ENCODE assay signal across 8 mouse cellular contexts in the genomic region with DNA sequence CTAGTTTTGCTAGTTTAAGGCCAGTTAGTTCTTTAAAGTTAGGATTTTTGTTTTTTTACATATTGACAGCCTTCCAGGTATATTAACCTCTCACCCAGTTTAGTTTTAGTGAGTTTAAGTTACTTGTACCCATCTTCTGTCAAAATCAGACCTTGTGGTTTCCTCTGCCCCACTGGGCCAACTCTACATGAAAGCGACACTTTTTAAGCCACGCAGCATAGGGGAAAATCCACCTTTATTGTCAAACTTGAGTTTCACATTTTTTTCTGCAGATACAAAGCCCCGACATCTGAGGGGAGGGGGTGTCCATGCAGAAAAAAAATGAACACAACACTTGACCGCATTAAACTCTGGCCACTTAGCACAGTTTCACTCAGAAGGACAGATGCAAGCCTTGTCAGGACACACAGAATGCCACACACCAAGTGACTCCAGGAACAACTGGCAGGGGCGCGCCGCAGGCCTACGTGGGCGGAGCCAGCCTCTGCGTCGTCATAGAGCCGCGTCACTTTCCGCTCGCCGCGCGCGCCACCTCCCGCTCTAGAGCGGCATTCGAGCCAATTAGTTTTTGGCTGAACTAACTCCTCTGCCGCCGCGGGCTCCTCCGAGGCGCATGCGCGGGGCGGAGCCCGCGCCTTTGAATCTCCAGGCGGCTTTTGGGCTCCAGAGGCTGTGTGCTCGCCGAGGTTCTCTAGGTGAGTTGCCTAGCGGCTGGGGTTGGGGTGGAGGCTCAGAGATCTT. TPM values are rescaled to one million over a fixed set of nuclear protein-coding genes. Genes with fewer than 3 reads are reported as not detected.
DNase-seq lines count a peak whose midpoint lies in the region; ATAC-seq lines count a peak whose summit lies in the region.

Cenpi (plus strand) TSS at position 551 of the 741 bp plus-strand sequence.

- no peak within 1 kb of the TSS for H3K27ac ChIP-seq in hindbrain, embryonic 16.5 days (ENCODE audit: low read depth, low read length)
- H3K27ac ChIP-seq in macrophage: 0 out of 2 replicates have a peak within 1 kb of the TSS, but pooled peaks have one; percentile 19

- peak; percentile 97 for ATAC-seq in hindbrain, embryonic 16.5 days

- H3K9me3 ChIP-seq in hindbrain, embryonic 16.5 days (ENCODE audit: control insufficient read depth, low read length): no peaks in the 10 kb centered on the region

- no peaks in the 10 kb centered on the region for H3K27me3 ChIP-seq in hindbrain, embryonic 16.5 days (replicated peaks; ENCODE audit: control insufficient read depth, insufficient read depth, low read length)

- H3K9ac ChIP-seq in hindbrain, embryonic 16.5 days (ENCODE audit: low read depth, low read length): peak within 1 kb of the TSS; percentile 52

- peak within 1 kb of the TSS; percentile 47 for H3K4me3 ChIP-seq in hindbrain, embryonic 16.5 days (ENCODE audit: low read length)
- peak within 1 kb of the TSS; percentile 46 for H3K4me3 ChIP-seq in macrophage (ENCODE audit: inconsistent target)

- 0 out of 2 replicates have a peak, but pooled peaks cover 7% of the 10 kb centered on the region for H3K79me2 ChIP-seq in macrophage (ENCODE audit: inconsistent target)

- peak; percentile 90 for DNase-seq in T-cell, adult 2 months (ENCODE audit: low spot score)
- peak; percentile 79 to 82 for DNase-seq in cerebellum, postnatal 36 days
- DNase-seq in frontal cortex, postnatal 36 days (ENCODE audit: low spot score in 2 of 2): peak; percentile 69 to 88
- DNase-seq in left cerebral cortex, adult 18-20 months (ENCODE audit: low spot score in 2 of 2): peak; percentile 77 to 87
- peak; percentile 88 for DNase-seq in right cerebral cortex, adult 18-20 months
- peak; percentile 36 for DNase-seq in urinary bladder, postnatal 10 days (ENCODE audit: low spot score)

- no peaks in the 10 kb centered on the region for H3K36me3 ChIP-seq in hindbrain, embryonic 16.5 days (ENCODE audit: control insufficient read depth, insufficient read depth, low read length)
- no peaks in the 10 kb centered on the region for H3K36me3 ChIP-seq in macrophage (ENCODE audit: inconsistent target)

- 20% methylated on average over 36 of the region's 36 CpGs for WGBS in hindbrain, embryonic 16.5 days
- 27% methylated on average over 34 of the region's 36 CpGs for WGBS in macrophage (ENCODE audit: missing documents)

- no peaks in the 10 kb centered on the region for H3K4me1 ChIP-seq in hindbrain, embryonic 16.5 days (ENCODE audit: control insufficient read depth, insufficient read depth, low read depth, low read length)

- peak within 1 kb of the TSS; percentile 68 for H3K4me2 ChIP-seq in hindbrain, embryonic 16.5 days (ENCODE audit: low read length)

RNA-seq across cellular contexts. Expression of gene Cenpi, which starts in this region (rescaled TPM):
- polyA plus RNA-seq in hindbrain, embryonic 16.5 days (2015; fragmentation: Nextera tagmentation; extraction: Ambion mirVana): 6.9 and 7.7 TPM in 2 replicates
- total RNA-seq in left cerebral cortex, adult 18-20 months (2021): under 1 TPM; 0.37 to 0.44 TPM
- 10 to 100 TPM in 1 of 26 experiments, 1 to 10 TPM in 25; 1.4 to 14.7 (median 4.2) TPM for total RNA-seq in macrophage (2018; cell fraction: chromatin; rRNA removed)
- 1 to 10 TPM in 24 of 26 experiments, under 1 TPM in 2; 0.76 to 2.6 (median 1.5) TPM for total RNA-seq in macrophage (2018; cell fraction: cytosol; rRNA removed)
- total RNA-seq in macrophage (2018; cell fraction: nucleus; rRNA removed): 10 to 100 TPM in 1 of 26 experiments, 1 to 10 TPM in 22, under 1 TPM in 3; 0.76 to 15.1 (median 2.2) TPM
- 0.97 to 5.5 TPM (median 4.3 TPM) in 3 replicates for polyA plus RNA-seq in macrophage (2018)

Comparison
In these comparisons a context has a peak if more than half of its experiments do, and no peak if none do; other contexts are left out.
1. Peak in DNase-seq in left cerebral cortex, adult 18-20 months; RNA of the gene not detected or under 1 TPM.
2. DNase-seq: peak in every context shown above with its lines; median percentile 90 in T-cell, adult 2 months; 88 in right cerebral cortex, adult 18-20 months; 82 in left cerebral cortex, adult 18-20 months; 80 in cerebellum, postnatal 36 days; 78 in frontal cortex, postnatal 36 days; 36 in urinary bladder, postnatal 10 days.